In genomic region chr8:46468400-46468799, GRCm38 (mm10) we compare ENCODE assay signal across 20 mouse cellular contexts.
"Had no signal": no experiment of that assay in that cellular context is flagged by ENCODE, and none has a peak within 500 bp of the region (broad histone marks: within the 10 kb centered on the region; RNA-seq: fewer than 3 reads in every experiment).

No protein-coding gene starts in this region.

- DNase-seq: kidney, adult 11 months; kidney, postnatal 25 days; liver; liver, postnatal 0 days; lung, embryonic 14.5 days; retina, postnatal 1 day; right cerebral cortex, postnatal 25 days; spleen, adult 18-20 months; thymus, postnatal 36 days had no signal

- H3K36me3 ChIP-seq: limb, embryonic 10.5 days; limb, embryonic 13.5 days; midbrain, embryonic 12.5 days; midbrain, embryonic 15.5 days; neural tube, embryonic 13.5 days; stomach, embryonic 15.5 days had no signal

- H3K4me1 ChIP-seq: midbrain, embryonic 12.5 days; stomach, embryonic 15.5 days had no signal

- H3K27ac ChIP-seq: kidney, postnatal 0 days; limb, embryonic 10.5 days; limb, embryonic 13.5 days; liver, embryonic 14.5 days; macrophage; midbrain, embryonic 12.5 days; midbrain, embryonic 15.5 days; neural tube, embryonic 13.5 days; stomach, embryonic 15.5 days had no signal

- ATAC-seq: liver, postnatal 0 days; lung, postnatal 0 days; midbrain, embryonic 15.5 days had no signal

- H3K4me3 ChIP-seq: limb, embryonic 10.5 days; limb, embryonic 13.5 days; midbrain, embryonic 12.5 days; midbrain, embryonic 15.5 days; myocyte; neural tube, embryonic 13.5 days; stomach, embryonic 15.5 days had no signal

- H3K27me3 ChIP-seq: midbrain, embryonic 15.5 days; stomach, embryonic 15.5 days had no signal
